Mouse (Mus musculus): ENCODE measurements around the gene Peli1.
A peak's percentile ranks its signal among the peaks of the same experiment; 100 is the strongest.

The Peli1 gene

GRCm38 (mm10) chr11:21091067-21091427 lies at the start of gene Peli1:
Gene Peli1 (plus strand): TSS chr11:21091291.
- DNase-seq = peak; percentile 92

- no peak for DNase-seq
These were observed 48.5 kb upstream of the Peli1 start for GRCm38 (mm10) chr11:21042590-21042989.

GRCm38 (mm10) chr11:21046188-21046587 lies 44.9 kb upstream of the Peli1 start:
- DNase-seq = no peak

- DNase-seq = no peak
These were observed 43.2 kb upstream of the Peli1 start for GRCm38 (mm10) chr11:21047921-21048320.

- DNase-seq = no peak
These were observed 39.4 kb upstream of the Peli1 start for GRCm38 (mm10) chr11:21051716-21052115.

GRCm38 (mm10) chr11:21054587-21054986 lies 36.5 kb upstream of the Peli1 start:
- no peak for DNase-seq

- DNase-seq = no peak
These were observed 34.8 kb upstream of the Peli1 start for GRCm38 (mm10) chr11:21056109-21056850.

- no peak for DNase-seq
These were observed 33.3 kb upstream of the Peli1 start for GRCm38 (mm10) chr11:21057511-21058414.

GRCm38 (mm10) chr11:21058415-21058781 lies 32.7 kb upstream of the Peli1 start:
- no peak for DNase-seq

GRCm38 (mm10) chr11:21060386-21061074 lies 30.6 kb upstream of the Peli1 start:
- DNase-seq = no peak

GRCm38 (mm10) chr11:21061075-21061403 lies 30.1 kb upstream of the Peli1 start:
- DNase-seq = no peak

GRCm38 (mm10) chr11:21061431-21061830 lies 29.7 kb upstream of the Peli1 start:
- no peak for DNase-seq

GRCm38 (mm10) chr11:21062071-21062470 lies 29.0 kb upstream of the Peli1 start:
- no peak for DNase-seq

- no peak for DNase-seq
These were observed 27.8 kb upstream of the Peli1 start for GRCm38 (mm10) chr11:21063271-21063670.

- DNase-seq = no peak
These were observed 11.7 kb upstream of the Peli1 start for GRCm38 (mm10) chr11:21079400-21079799.

GRCm38 (mm10) chr11:21079851-21080362 lies 11.2 kb upstream of the Peli1 start:
- no peak for DNase-seq

GRCm38 (mm10) chr11:21081169-21081568 lies 9.9 kb upstream of the Peli1 start:
- no peak for DNase-seq

- DNase-seq = no peak
These were observed 8.4 kb upstream of the Peli1 start for GRCm38 (mm10) chr11:21082711-21083110.

GRCm38 (mm10) chr11:21088356-21088755 lies 2.7 kb upstream of the Peli1 start:
- DNase-seq = no peak

- DNase-seq = no peak
These were observed 1.5 kb upstream of the Peli1 start for GRCm38 (mm10) chr11:21089571-21089970.

GRCm38 (mm10) chr11:21091428-21092405 lies 626 bp downstream of the Peli1 start:
- DNase-seq = peak in 1 of 2 experiments; percentile 53

- DNase-seq = no peak
These were observed 1.5 kb downstream of the Peli1 start for GRCm38 (mm10) chr11:21092621-21093020.

Data from spleen, adult 18-20 months (tissue).